Mouse (Mus musculus) ES-Bruce4 (cell line): ENCODE measurements around the gene Tmem121.

Experiments used
- CTCF ChIP-seq: IDR thresholded peaks from one replicate; pipeline ENCODE4 v1.8.1; 2011; ENCODE audit warnings: low read depth, low read length
- EP300 ChIP-seq: IDR thresholded peaks from 2 replicates; pipeline ENCODE4 v1.6.1; 2011; ENCODE audit warnings: low read depth, low read length; ENCODE audit not compliant: insufficient read depth
- POLR2A ChIP-seq: IDR thresholded peaks from one replicate; pipeline ENCODE4 v1.8.1; 2011; ENCODE audit warnings: low read length; ENCODE audit not compliant: insufficient read depth

DNA sequence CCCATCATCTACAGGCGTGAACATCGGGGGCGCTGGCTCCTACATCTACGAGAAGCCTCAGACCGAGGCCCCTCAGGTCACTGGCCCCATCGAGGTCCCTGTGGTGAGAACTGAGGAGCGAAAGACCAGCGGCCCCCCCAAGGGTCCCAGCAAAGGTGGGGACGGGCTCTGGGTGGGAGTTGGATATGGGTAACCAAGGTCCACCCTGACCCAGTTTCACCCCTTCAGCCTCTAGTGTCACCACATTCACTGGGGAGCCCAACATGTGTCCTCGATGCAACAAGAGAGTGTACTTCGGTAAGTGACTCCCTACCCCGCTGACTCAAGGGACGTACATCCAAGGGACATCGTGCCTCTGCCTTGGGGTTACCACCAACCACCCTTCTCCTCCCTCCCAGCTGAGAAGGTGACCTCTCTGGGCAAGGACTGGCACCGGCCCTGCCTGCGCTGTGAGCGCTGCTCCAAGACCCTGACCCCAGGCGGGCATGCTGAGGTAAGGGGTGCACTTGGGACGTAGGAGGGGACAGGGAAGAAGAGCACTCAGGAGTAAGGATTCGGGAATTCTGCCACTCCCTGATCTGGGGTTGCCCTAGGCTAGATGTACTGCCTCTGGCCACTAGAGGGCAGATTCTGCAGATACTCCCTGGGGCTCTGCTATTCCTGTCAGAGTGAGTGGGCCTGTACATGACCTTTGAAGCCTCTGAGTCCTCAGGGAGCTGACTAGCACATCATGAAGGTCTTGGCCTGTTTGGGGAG, 41.6 kb upstream of the Tmem121 start:
- TF ChIP-seq CTCF (peak; percentile 74), EP300 (no peak), POLR2A (no peak)
